8 mouse cellular contexts compared by ENCODE assay signal in genomic region chr10:80139439-80139775, GRCm38 (mm10). TPM values are rescaled to one million over a fixed set of nuclear protein-coding genes. Genes with fewer than 3 reads are reported as not detected.
A peak's percentile ranks its signal among the peaks of the same experiment; 100 is the strongest.
DNase-seq lines count a peak whose midpoint lies in the region; ATAC-seq and TF ChIP-seq lines count a peak whose summit lies in the region.

No protein-coding gene starts in this region.

- no peak for TF ChIP-seq EP300 in heart, adult 2 months (IDR thresholded peaks at IDR 0.05; ENCODE audit: insufficient read depth, low read depth, low read length)

- no peak for TF ChIP-seq CTCF in heart, adult 2 months (IDR thresholded peaks at IDR 0.05)

- DNase-seq in heart, adult 2 months, result no peak
- DNase-seq in heart, postnatal 14 days, result no peak
- peak; percentile 16 for DNase-seq in urinary bladder, postnatal 14 days (ENCODE audit: low spot score)
- no peak for DNase-seq in urinary bladder, postnatal 4 days (ENCODE audit: low spot score in 2 of 2)
- DNase-seq in liver, embryonic 11.5 days (ENCODE audit: low spot score), result no peak
- DNase-seq in adrenal gland, postnatal 36 days, result no peak
- DNase-seq in yolk sac, embryonic 10.5 days (ENCODE audit: low spot score), result no peak
- DNase-seq in left cerebral cortex, postnatal 10 days (ENCODE audit: extremely low spot score in 1 of 2, low spot score in 2 of 2), result no peak

- 0 out of 2 replicates have a peak, but pooled peaks have one; percentile 0 for ATAC-seq in liver, embryonic 11.5 days (replicated peaks; ENCODE audit: low FRiP score)

- H3K27me3 ChIP-seq in heart, adult 2 months (ENCODE audit: control insufficient read depth, insufficient read depth, low read length), result no peaks in the 10 kb centered on the region; the same call in 1 of the 2 replicates
- peaks cover 34% of the 10 kb centered on the region for H3K27me3 ChIP-seq in liver, embryonic 11.5 days (replicated peaks; ENCODE audit: control insufficient read depth, insufficient read depth, low read length)

- H3K27ac ChIP-seq in heart, adult 2 months, result no peak overlapping the region
- peak overlapping the region; percentile 62 for H3K27ac ChIP-seq in liver, embryonic 11.5 days (ENCODE audit: low read depth, low read length)

- peak overlapping the region; percentile 65 for H3K4me3 ChIP-seq in heart, adult 2 months
- peak overlapping the region; percentile 76 for H3K4me3 ChIP-seq in liver, embryonic 11.5 days (ENCODE audit: low read depth, low read length)

- no peaks in the 10 kb centered on the region for H3K9me3 ChIP-seq in liver, embryonic 11.5 days (ENCODE audit: control insufficient read depth, low read length)

- peaks cover 3% of the 10 kb centered on the region; the same call in 1 of the 2 replicates for H3K79me2 ChIP-seq in heart, adult 2 months (replicated peaks; ENCODE audit: control insufficient read depth, insufficient read depth, low read length)

- H3K36me3 ChIP-seq in heart, adult 2 months (ENCODE audit: control insufficient read depth, insufficient read depth, low read length), result no peaks in the 10 kb centered on the region
- peaks cover 10% of the 10 kb centered on the region for H3K36me3 ChIP-seq in liver, embryonic 11.5 days (ENCODE audit: control insufficient read depth, insufficient read depth, low read length)

- H3K9ac ChIP-seq in heart, adult 2 months (ENCODE audit: low read depth, low read length), result peak overlapping the region; percentile 74
- peak overlapping the region; percentile 70 for H3K9ac ChIP-seq in liver, embryonic 11.5 days (ENCODE audit: low read depth, low read length)

- WGBS in heart, adult 2 months, result 4% methylated on average over 9 of the region's 10 CpGs
- under 1% methylated on average over 10 of the region's 10 CpGs for WGBS in liver, embryonic 11.5 days

- TF ChIP-seq POLR2A in heart, adult 2 months (IDR thresholded peaks at IDR 0.05; ENCODE audit: insufficient read depth, low read depth, low read length), result no peak

- H3K4me1 ChIP-seq in heart, adult 2 months (ENCODE audit: control insufficient read depth, insufficient read depth, low read length), result peaks cover 7% of the 10 kb centered on the region
- peaks cover 48% of the 10 kb centered on the region for H3K4me1 ChIP-seq in liver, embryonic 11.5 days (replicated peaks; ENCODE audit: control insufficient read depth, insufficient read depth, low read length)

- peak overlapping the region; percentile 100 for H3K4me2 ChIP-seq in liver, embryonic 11.5 days

- intact Hi-C loops in heart, adult 2 months (cut with DNase I), result no loop called here
- intact Hi-C loops in heart, postnatal 14 days (cut with DNase I), result loop anchor here (10.0 kb wide), 1 partner anchor 175 kb away; the partner anchor contains the start of gene Wdr18
- intact Hi-C loops in left cerebral cortex, postnatal 10 days (cut with DNase I), result no loop called here

RNA-seq across cellular contexts. Expression of gene Atp5d, which starts 1.0 kb away (rescaled TPM):
- total RNA-seq in heart, adult 2 months (2021), result 1,000 to 10,000 TPM; 1,015 to 1,150 TPM
- 1,139 and 1,938 TPM in 2 replicates for polyA plus RNA-seq in heart, adult 2 months (2012; rRNA removed)
- 1,000 to 10,000 TPM; 1,168 to 1,183 TPM for total RNA-seq in heart, postnatal 14 days (2021)
- polyA plus RNA-seq in liver, embryonic 11.5 days (2014; fragmentation: Nextera tagmentation; extraction: Ambion mirVana), result 482 and 514 TPM in 2 replicates
- total RNA-seq in adrenal gland, postnatal 36 days (2021), result 100 to 1,000 TPM; 561 to 735 TPM
- total RNA-seq in left cerebral cortex, postnatal 10 days (2021), result 100 to 1,000 TPM; 342 to 379 TPM

RNA-seq across cellular contexts. Expression of gene Cbarp, which starts 1.2 kb away (rescaled TPM):
- 1 to 10 TPM; 3.9 to 4.9 TPM for total RNA-seq in heart, adult 2 months (2021)
- polyA plus RNA-seq in heart, adult 2 months (2012; rRNA removed), result 3.0 and 4.3 TPM in 2 replicates
- total RNA-seq in heart, postnatal 14 days (2021), result 1 to 10 TPM; 3.0 to 3.3 TPM
- polyA plus RNA-seq in liver, embryonic 11.5 days (2014; fragmentation: Nextera tagmentation; extraction: Ambion mirVana), result 2.8 and 3.1 TPM in 2 replicates
- total RNA-seq in adrenal gland, postnatal 36 days (2021), result 100 to 1,000 TPM in 1 of 2 experiments, 10 to 100 TPM in 1; 57.5 to 205 TPM
- 100 to 1,000 TPM; 394 to 415 TPM for total RNA-seq in left cerebral cortex, postnatal 10 days (2021)

RNA-seq across cellular contexts. Expression of gene Midn, which starts 8.7 kb away (rescaled TPM):
- 100 to 1,000 TPM in 1 of 2 experiments, 10 to 100 TPM in 1; 96.2 to 102 TPM for total RNA-seq in heart, adult 2 months (2021)
- 50.1 and 74.5 TPM in 2 replicates for polyA plus RNA-seq in heart, adult 2 months (2012; rRNA removed)
- total RNA-seq in heart, postnatal 14 days (2021), result 100 to 1,000 TPM; 158 to 178 TPM
- 19.2 and 20.1 TPM in 2 replicates for polyA plus RNA-seq in liver, embryonic 11.5 days (2014; fragmentation: Nextera tagmentation; extraction: Ambion mirVana)
- total RNA-seq in adrenal gland, postnatal 36 days (2021), result 100 to 1,000 TPM; 104 to 188 TPM
- 100 to 1,000 TPM in 1 of 2 experiments, 10 to 100 TPM in 1; 92.6 to 103 TPM for total RNA-seq in left cerebral cortex, postnatal 10 days (2021)

RNA-seq across cellular contexts. Expression of gene Stk11, which starts 23.8 kb away (rescaled TPM):
- total RNA-seq in heart, adult 2 months (2021), result 100 to 1,000 TPM; 140 to 161 TPM
- polyA plus RNA-seq in heart, adult 2 months (2012; rRNA removed), result 127 and 144 TPM in 2 replicates
- 100 to 1,000 TPM; 105 to 118 TPM for total RNA-seq in heart, postnatal 14 days (2021)
- 25.1 and 33.5 TPM in 2 replicates for polyA plus RNA-seq in liver, embryonic 11.5 days (2014; fragmentation: Nextera tagmentation; extraction: Ambion mirVana)
- 100 to 1,000 TPM; 146 to 149 TPM for total RNA-seq in adrenal gland, postnatal 36 days (2021)
- total RNA-seq in left cerebral cortex, postnatal 10 days (2021), result 10 to 100 TPM; 81.6 to 93.4 TPM

RNA-seq across cellular contexts. Expression of gene Cirbp, which starts 26.4 kb away (rescaled TPM):
- 10 to 100 TPM; 34.2 to 43.2 TPM for total RNA-seq in heart, adult 2 months (2021)
- polyA plus RNA-seq in heart, adult 2 months (2012; rRNA removed), result 62.5 and 85.8 TPM in 2 replicates
- total RNA-seq in heart, postnatal 14 days (2021), result 10 to 100 TPM; 40.4 to 64.3 TPM
- polyA plus RNA-seq in liver, embryonic 11.5 days (2014; fragmentation: Nextera tagmentation; extraction: Ambion mirVana), result 22.5 and 25.1 TPM in 2 replicates
- 100 to 1,000 TPM in 1 of 2 experiments, 10 to 100 TPM in 1; 35.0 to 104 TPM for total RNA-seq in adrenal gland, postnatal 36 days (2021)
- 100 to 1,000 TPM; 138 to 151 TPM for total RNA-seq in left cerebral cortex, postnatal 10 days (2021)

Comparison
In these comparisons a context has a peak if more than half of its experiments do, and no peak if none do; other contexts are left out.
1. RNA of gene Cbarp, which starts 1.2 kb away (total RNA-seq): 394 to 415 TPM in left cerebral cortex, postnatal 10 days and 57.5 to 205 TPM in adrenal gland, postnatal 36 days; 3.9 to 4.9 TPM in heart, adult 2 months and 3.0 to 3.3 TPM in heart, postnatal 14 days; every median in the first group is over 4 times any median in the second.